Mouse (Mus musculus) limb, embryonic 15.5 days (tissue): ENCODE measurements at regions not wholly inside any gene's neighbourhood (a gene's known extent, or its start where the extent isn't known, plus 50 kb on each side); places are given as distances from the start of the nearest gene placed in this dataset.

Experiments used
- ATAC-seq: fragments of 200-750 bp; cut with Nextera tagmentation; 2 replicates; pipeline ENCODE4 v1.8.0; 2017; ENCODE audit warnings: low read depth, moderate TSS enrichment; ENCODE audit not compliant: insufficient number of reproducible peaks, low FRiP score, low TSS enrichment
- H3K27ac ChIP-seq: fragments of 300-500 bp; sonication (generic); 2 replicates; pipeline ENCODE4 v1.5.1; 2015; ENCODE audit warnings: moderate library complexity, mild to moderate bottlenecking, inconsistent platforms
- H3K27me3 ChIP-seq: fragments of 300-500 bp; sonication (generic); 2 replicates; pipeline ENCODE4 v1.6.1; 2015; ENCODE audit warnings: inconsistent platforms
- H3K36me3 ChIP-seq: fragments of 300-500 bp; sonication (generic); 2 replicates; pipeline ENCODE4 v1.6.1; 2015; ENCODE audit warnings: inconsistent platforms
- H3K4me1 ChIP-seq: fragments of 300-500 bp; sonication (generic); 2 replicates; pipeline ENCODE4 v1.6.1; 2015; ENCODE audit warnings: inconsistent platforms
- H3K4me2 ChIP-seq: fragments of 300-500 bp; sonication (generic); 2 replicates; pipeline ENCODE4 v1.6.1; 2015; ENCODE audit warnings: mild to moderate bottlenecking, inconsistent platforms
- H3K4me3 ChIP-seq: fragments of 300-500 bp; sonication (generic); 2 replicates; pipeline ENCODE4 v1.5.1; 2015; ENCODE audit warnings: mild to moderate bottlenecking, inconsistent platforms
- H3K9ac ChIP-seq: fragments of 300-500 bp; sonication (generic); 2 replicates; pipeline ENCODE4 v1.6.1; 2015; ENCODE audit warnings: inconsistent platforms
- H3K9me3 ChIP-seq: fragments of 300-500 bp; sonication (generic); 2 replicates; pipeline ENCODE4 v1.6.1; 2016; ENCODE audit warnings: inconsistent platforms
- WGBS: fragments of 180-500 bp; shearing (Covaris S2); methylation state at CpG from one replicate; pipeline ENCODE4 v1.1.7; 2015; 5-methylcytosine and 5-hydroxymethylcytosine counted together

GRCm38 (mm10) chr11:43998046-43998725, 97.2 kb upstream of the Adra1b start:
- no peak for ATAC-seq
- Histone ChIP-seq H3K4me2 (no peak overlapping the region), H3K4me1 (peaks cover 15% of the 10 kb centered on the region), H3K27me3 (no peaks in the 10 kb centered on the region), H3K4me3 (no peak overlapping the region), H3K9ac (no peak overlapping the region), H3K27ac (no peak overlapping the region), H3K9me3 (no peaks in the 10 kb centered on the region), H3K36me3 (no peaks in the 10 kb centered on the region)
- WGBS = 57% methylated on average over 12 of the region's 12 CpGs

- H3K36me3 ChIP-seq = no peaks in the 10 kb centered on the region
- H3K27me3 ChIP-seq = no peaks in the 10 kb centered on the region
- WGBS = 85% methylated on average over 4 of the region's 4 CpGs
- no peak overlapping the region for H3K4me3 ChIP-seq
- no peak overlapping the region for H3K9ac ChIP-seq
- no peak for ATAC-seq
- H3K9me3 ChIP-seq = no peaks in the 10 kb centered on the region
- no peak overlapping the region for H3K4me2 ChIP-seq
- no peak overlapping the region for H3K27ac ChIP-seq
- peaks cover 15% of the 10 kb centered on the region for H3K4me1 ChIP-seq
These were observed 99.0 kb upstream of the Adra1b start for GRCm38 (mm10) chr11:44000056-44000455.

GRCm38 (mm10) chr11:44001843-44002589, 101.0 kb upstream of the Adra1b start:
- H3K27me3 ChIP-seq = no peaks in the 10 kb centered on the region
- WGBS = 78% methylated on average over 7 of the region's 7 CpGs
- H3K4me1 ChIP-seq = peaks cover 15% of the 10 kb centered on the region
- ATAC-seq = no peak
- no peak overlapping the region for H3K9ac ChIP-seq
- H3K4me3 ChIP-seq = no peak overlapping the region
- H3K9me3 ChIP-seq = no peaks in the 10 kb centered on the region
- no peaks in the 10 kb centered on the region for H3K36me3 ChIP-seq
- H3K27ac ChIP-seq = no peak overlapping the region
- no peak overlapping the region for H3K4me2 ChIP-seq

GRCm38 (mm10) chr11:44002716-44003522, 101.9 kb upstream of the Adra1b start:
- WGBS = 47% methylated on average over 6 of the region's 6 CpGs
- Histone ChIP-seq H3K4me2 (no peak overlapping the region), H3K4me1 (peaks cover 15% of the 10 kb centered on the region), H3K27me3 (no peaks in the 10 kb centered on the region), H3K4me3 (no peak overlapping the region), H3K36me3 (no peaks in the 10 kb centered on the region), H3K9me3 (no peaks in the 10 kb centered on the region), H3K9ac (no peak overlapping the region), H3K27ac (no peak overlapping the region)
- no peak for ATAC-seq

- H3K4me1 ChIP-seq = peaks cover 5% of the 10 kb centered on the region
- no peak overlapping the region for H3K4me3 ChIP-seq
- no peaks in the 10 kb centered on the region for H3K36me3 ChIP-seq
- 78% methylated on average over 5 of the region's 5 CpGs for WGBS
- no peak overlapping the region for H3K27ac ChIP-seq
- no peaks in the 10 kb centered on the region for H3K9me3 ChIP-seq
- no peak overlapping the region for H3K9ac ChIP-seq
- no peaks in the 10 kb centered on the region for H3K27me3 ChIP-seq
- ATAC-seq = no peak
- no peak overlapping the region for H3K4me2 ChIP-seq
These were observed 106.6 kb upstream of the Adra1b start for GRCm38 (mm10) chr11:44007526-44008040.

GRCm38 (mm10) chr11:44012314-44012713, 111.3 kb upstream of the Adra1b start:
- no peak overlapping the region for H3K4me2 ChIP-seq
- H3K9ac ChIP-seq = no peak overlapping the region
- 74% methylated on average over 5 of the region's 5 CpGs for WGBS
- no peak overlapping the region for H3K4me3 ChIP-seq
- no peaks in the 10 kb centered on the region for H3K36me3 ChIP-seq
- no peak overlapping the region for H3K27ac ChIP-seq
- H3K27me3 ChIP-seq = no peaks in the 10 kb centered on the region
- no peaks in the 10 kb centered on the region for H3K9me3 ChIP-seq
- peaks cover 5% of the 10 kb centered on the region; the same call in 1 of the 2 replicates for H3K4me1 ChIP-seq
- no peak for ATAC-seq

- ATAC-seq = no peak
- H3K36me3 ChIP-seq = no peaks in the 10 kb centered on the region
- H3K27ac ChIP-seq = no peak overlapping the region
- 37% methylated on average over 1 of the region's 1 CpGs for WGBS
- H3K4me1 ChIP-seq = peaks cover 5% of the 10 kb centered on the region; the same call in 1 of the 2 replicates
- H3K4me2 ChIP-seq = no peak overlapping the region
- H3K9ac ChIP-seq = no peak overlapping the region
- H3K4me3 ChIP-seq = no peak overlapping the region
- no peaks in the 10 kb centered on the region for H3K27me3 ChIP-seq
- no peaks in the 10 kb centered on the region for H3K9me3 ChIP-seq
These were observed 112.8 kb upstream of the Adra1b start for GRCm38 (mm10) chr11:44013841-44014240.

- H3K4me3 ChIP-seq = no peak overlapping the region
- H3K27ac ChIP-seq = no peak overlapping the region
- H3K4me1 ChIP-seq = no peaks in the 10 kb centered on the region
- no peak for ATAC-seq
- WGBS = 63% methylated on average over 4 of the region's 4 CpGs
- no peaks in the 10 kb centered on the region for H3K9me3 ChIP-seq
- no peak overlapping the region for H3K9ac ChIP-seq
- no peaks in the 10 kb centered on the region for H3K36me3 ChIP-seq
- H3K27me3 ChIP-seq = no peaks in the 10 kb centered on the region
- no peak overlapping the region for H3K4me2 ChIP-seq
These were observed 120.6 kb upstream of the Adra1b start for GRCm38 (mm10) chr11:44021638-44022037.

GRCm38 (mm10) chr11:44027046-44027445, 126.0 kb upstream of the Adra1b start:
- no peak overlapping the region for H3K4me3 ChIP-seq
- no peaks in the 10 kb centered on the region for H3K27me3 ChIP-seq
- ATAC-seq = no peak
- no peak overlapping the region for H3K27ac ChIP-seq
- no peaks in the 10 kb centered on the region for H3K9me3 ChIP-seq
- no peaks in the 10 kb centered on the region for H3K4me1 ChIP-seq
- no peaks in the 10 kb centered on the region for H3K36me3 ChIP-seq
- H3K9ac ChIP-seq = no peak overlapping the region
- H3K4me2 ChIP-seq = no peak overlapping the region
- 63% methylated on average over 3 of the region's 3 CpGs for WGBS

GRCm38 (mm10) chr11:44046083-44046482, 145.1 kb upstream of the Adra1b start:
- H3K4me1 ChIP-seq = no peaks in the 10 kb centered on the region
- no peak overlapping the region for H3K9ac ChIP-seq

GRCm38 (mm10) chr11:44049253-44049976, 148.4 kb upstream of the Adra1b start:
- no peak overlapping the region for H3K9ac ChIP-seq
- H3K27me3 ChIP-seq = no peaks in the 10 kb centered on the region
- no peak for ATAC-seq
- no peak overlapping the region for H3K4me3 ChIP-seq
- no peak overlapping the region for H3K27ac ChIP-seq
- no peaks in the 10 kb centered on the region for H3K36me3 ChIP-seq
- H3K9me3 ChIP-seq = no peaks in the 10 kb centered on the region
- no peaks in the 10 kb centered on the region for H3K4me1 ChIP-seq
- WGBS = 66% methylated on average over 5 of the region's 5 CpGs
- no peak overlapping the region for H3K4me2 ChIP-seq

More at GRCm38 (mm10) chr11:44046083-44046482, 145.1 kb upstream of the Adra1b start:
- H3K27ac ChIP-seq = no peak overlapping the region
- H3K9me3 ChIP-seq = no peaks in the 10 kb centered on the region
- H3K4me3 ChIP-seq = no peak overlapping the region
- no peak overlapping the region for H3K4me2 ChIP-seq
- no peaks in the 10 kb centered on the region for H3K36me3 ChIP-seq
- no peak for ATAC-seq
- H3K27me3 ChIP-seq = no peaks in the 10 kb centered on the region
- WGBS = 34% methylated on average over 2 of the region's 2 CpGs
